Mouse (Mus musculus): ENCODE results near the gene Topors.

DNA sequence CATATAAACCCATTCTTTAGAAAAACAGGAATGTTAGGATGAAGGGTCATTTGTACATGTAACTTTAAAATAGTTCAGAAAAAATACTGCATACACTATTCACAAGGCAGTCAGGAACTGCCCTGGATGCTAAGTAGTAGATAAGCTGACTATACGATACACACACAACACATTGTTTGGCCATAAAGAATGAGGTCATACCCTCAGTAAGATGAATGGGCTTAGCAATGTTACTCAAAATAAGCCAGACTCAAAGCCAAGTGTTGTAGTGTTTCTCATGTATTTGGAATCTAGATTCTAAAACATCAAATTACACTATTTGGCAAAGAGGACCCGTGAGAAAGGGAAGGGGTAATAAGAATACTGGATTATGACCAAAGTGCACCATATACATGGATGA lies 15.9 kb downstream of the Topors start:
- no peak for TF ChIP-seq POLR2A (IDR thresholded peaks at IDR 0.05; ENCODE audit: low read depth, low read length)
- no peak for TF ChIP-seq CTCF (conservative IDR thresholded peaks at IDR 0.05; ENCODE audit: insufficient read depth, insufficient read length, low read depth, low read length)
